Mouse (Mus musculus): ENCODE results near the gene Cdk8.

GRCm38 (mm10) chr5:146230864-146231654 is at the start of gene Cdk8:
- no peak; the same call in 1 of the 2 replicates for TF ChIP-seq CTCF (IDR thresholded peaks at IDR 0.05; ENCODE audit: borderline replicate concordance, control insufficient read depth, extremely low read depth, insufficient read depth, low read length, poor library complexity)
- peak; percentile 64; the same call in 1 of the 2 replicates for TF ChIP-seq POLR2A (IDR thresholded peaks at IDR 0.05; ENCODE audit: control insufficient read depth, extremely low read depth, insufficient read depth, low read length, poor library complexity)
